Mouse (Mus musculus) MEL (cell line): Measurements from ENCODE around the gene Fcer2a. TPM values are rescaled to one million over a fixed set of nuclear protein-coding genes. Genes with fewer than 3 reads are reported as not detected.

Experiments used
- DNase-seq: peaks from one replicate; pipeline ENCODE4 v3.0.0; 2011; ENCODE audit warnings: low read depth, low spot score
- H3K27ac ChIP-seq: 2 replicates; pipeline ENCODE4 v1.5.1; 2012; ENCODE audit warnings: low read depth, mild to moderate bottlenecking, control low read depth, low read length, moderate library complexity; ENCODE audit not compliant: control insufficient read depth
- H3K27me3 ChIP-seq, 2 experiments: fragments of 150-350 bp in 1 of 2; sonication (generic) in 1 of 2; 2 replicates each; pipeline ENCODE4 v1.6.1; 2012; ENCODE audit warnings: low read length in 2 of 2, mild to moderate bottlenecking in 2 of 2, improper control_type of control experiment in 1 of 2, moderate library complexity in 1 of 2; ENCODE audit not compliant: insufficient read depth in 2 of 2, control insufficient read depth in 1 of 2
- H3K36me3 ChIP-seq, 2 experiments: 2 replicates each; pipeline ENCODE4 v1.6.1; 2012 to 2014; ENCODE audit warnings: low read length in 2 of 2, improper control_type of control experiment in 1 of 2, inconsistent platforms in 1 of 2, mild to moderate bottlenecking in 1 of 2; ENCODE audit not compliant: insufficient read depth in 2 of 2, control insufficient read depth in 1 of 2
- H3K4me1 ChIP-seq, 2 experiments: fragments of 150-350 bp in 1 of 2; sonication (generic) in 1 of 2; 2 replicates each; pipeline ENCODE4 v1.6.1; 2012; ENCODE audit warnings: low read length in 2 of 2, improper control_type of control experiment in 1 of 2, mild to moderate bottlenecking in 1 of 2; ENCODE audit not compliant: insufficient read depth in 2 of 2, control insufficient read depth in 1 of 2
- H3K4me3 ChIP-seq, 2 experiments: fragments of 150-350 bp in 1 of 2; sonication (generic) in 1 of 2; 2 replicates each; pipeline ENCODE4 v1.5.1; 2012; ENCODE audit warnings: low read depth in 2 of 2, low read length in 2 of 2, mild to moderate bottlenecking in 2 of 2, moderate library complexity in 2 of 2, control low read depth in 1 of 2, improper control_type of control experiment in 1 of 2; ENCODE audit not compliant: control insufficient read depth in 1 of 2, insufficient read depth in 1 of 2
- H3K79me2 ChIP-seq: 2 replicates; pipeline ENCODE4 v1.6.1; 2012; ENCODE audit warnings: mild to moderate bottlenecking, low read length, moderate library complexity; ENCODE audit not compliant: control insufficient read depth, poor library complexity, insufficient read depth
- H3K9ac ChIP-seq: 2 replicates; pipeline ENCODE4 v1.6.1; 2012; ENCODE audit warnings: low read depth, mild to moderate bottlenecking, control low read depth, low read length, moderate library complexity; ENCODE audit not compliant: control insufficient read depth, poor library complexity, severe bottlenecking
- H3K9me3 ChIP-seq: fragments of 150-350 bp; sonication (generic); replicated peaks from 2 replicates; pipeline ENCODE4 v1.6.1; 2012; ENCODE audit warnings: mild to moderate bottlenecking, low read length, improper control_type of control experiment, moderate library complexity; ENCODE audit not compliant: insufficient read depth
- CHD1 ChIP-seq: IDR thresholded peaks from 2 replicates; pipeline ENCODE4 v1.6.1; 2012; ENCODE audit warnings: low read depth, mild to moderate bottlenecking, inconsistent platforms, low read length, improper control_type of control experiment
- CHD2 ChIP-seq: IDR thresholded peaks from 2 replicates; pipeline ENCODE4 v1.6.1; 2011; ENCODE audit warnings: low read length, improper control_type of control experiment
- E2F4 ChIP-seq: IDR thresholded peaks from 2 replicates; pipeline ENCODE4 v1.6.1; 2011; ENCODE audit warnings: low read depth, low read length, improper control_type of control experiment, borderline replicate concordance
- GATA1 ChIP-seq: IDR thresholded peaks from 2 replicates; pipeline ENCODE4 v1.6.1; 2011; ENCODE audit warnings: low read depth, low read length, improper control_type of control experiment
- JUND ChIP-seq: IDR thresholded peaks from 2 replicates; pipeline ENCODE4 v1.6.1; 2011; ENCODE audit warnings: low read depth, mild to moderate bottlenecking, improper control_type of control experiment, low read length
- KAT2A ChIP-seq: conservative IDR thresholded peaks from 2 replicates; pipeline ENCODE4 v1.6.1; 2012; ENCODE audit warnings: low read depth, low read length, improper control_type of control experiment, inconsistent platforms
- MEF2A ChIP-seq: IDR thresholded peaks from 2 replicates; pipeline ENCODE4 v1.6.1; 2014; ENCODE audit warnings: low read depth, mild to moderate bottlenecking, inconsistent platforms, low read length, improper control_type of control experiment; ENCODE audit not compliant: poor library complexity, insufficient replicate concordance, severe bottlenecking; ENCODE audit errors: extremely low read depth
- MXI1 ChIP-seq: IDR thresholded peaks from 2 replicates; pipeline ENCODE4 v1.6.1; 2011; ENCODE audit warnings: mild to moderate bottlenecking, low read depth, low read length, improper control_type of control experiment
- MYB ChIP-seq: IDR thresholded peaks from 2 replicates; pipeline ENCODE4 v1.6.1; 2011; ENCODE audit warnings: mild to moderate bottlenecking, low read depth, low read length, improper control_type of control experiment
- NELFE ChIP-seq: IDR thresholded peaks from 2 replicates; pipeline ENCODE4 v1.6.1; 2011; ENCODE audit warnings: low read depth, low read length, improper control_type of control experiment
- NRF1 ChIP-seq: IDR thresholded peaks from 2 replicates; pipeline ENCODE4 v1.6.1; 2014; ENCODE audit warnings: low read depth, mild to moderate bottlenecking, inconsistent platforms, low read length, improper control_type of control experiment, moderate library complexity; ENCODE audit not compliant: poor library complexity, insufficient read depth, severe bottlenecking
- POLR2AphosphoS5 ChIP-seq: IDR thresholded peaks from 2 replicates; pipeline ENCODE4 v1.6.1; 2012; ENCODE audit warnings: low read depth, borderline replicate concordance, mild to moderate bottlenecking, inconsistent platforms, low read length, moderate library complexity, mixed read lengths
- RCOR1 ChIP-seq: IDR thresholded peaks from 2 replicates; pipeline ENCODE4 v1.6.1; 2012; ENCODE audit warnings: low read depth, mild to moderate bottlenecking, inconsistent platforms, low read length, improper control_type of control experiment
- SIN3A ChIP-seq: IDR thresholded peaks from 2 replicates; pipeline ENCODE4 v1.6.1; 2012; ENCODE audit warnings: low read length, improper control_type of control experiment, inconsistent platforms
- SMC3 ChIP-seq: IDR thresholded peaks from 2 replicates; pipeline ENCODE4 v1.6.1; 2011; ENCODE audit warnings: low read depth, low read length, improper control_type of control experiment
- UBTF ChIP-seq: IDR thresholded peaks from 2 replicates; pipeline ENCODE4 v1.6.1; 2012; ENCODE audit warnings: low read depth, mild to moderate bottlenecking, inconsistent platforms, low read length, improper control_type of control experiment, moderate library complexity, borderline replicate concordance; ENCODE audit not compliant: insufficient read depth
- USF1 ChIP-seq: IDR thresholded peaks from 2 replicates; pipeline ENCODE4 v1.6.1; 2014; ENCODE audit warnings: low read depth, mild to moderate bottlenecking, inconsistent platforms, low read length, improper control_type of control experiment, moderate library complexity
- ZMIZ1 ChIP-seq: IDR thresholded peaks from 2 replicates; pipeline ENCODE4 v1.6.1; 2012; ENCODE audit warnings: low read depth, mild to moderate bottlenecking, inconsistent platforms, low read length, improper control_type of control experiment, moderate library complexity
- polyA plus RNA-seq, 2 experiments: library from polyadenylated mRNA; stranded (reverse) in 1 of 2; unstranded in 1 of 2; fragments of >175 nt in 1 of 2; fragments of >200 nt in 1 of 2; gene quantifications; 2 replicates each; pipeline versions ENCODE4 v1.2.1 to v1.2.4; 2012; ENCODE audit warnings: low replicate concordance in 2 of 2, low read depth in 1 of 2; ENCODE audit not compliant: insufficient read length in 2 of 2, insufficient read depth in 1 of 2, missing spikeins in 1 of 2
- total RNA-seq: library from RNA; depleted of rRNA; stranded (reverse); fragments of 300-350 nt; gene quantifications from 2 replicates; pipeline ENCODE4 v1.2.3, GENCODE M21; 2012

The Fcer2a gene
- total and polyA plus RNA-seq, 3 experiments: 0.07 TPM; not detected in 2

GRCm38 (mm10) chr8:3676131-3676992 is 17.6 kb downstream of the Fcer2a start, which contains the start of gene Trappc5 (continued):
- peak; percentile 57; the same call in 1 of the 2 replicates for TF ChIP-seq USF1
- no peak for TF ChIP-seq MEF2A
- peak; percentile 93 for TF ChIP-seq NRF1
- TF ChIP-seq NELFE: peak; percentile 88
- no peak for TF ChIP-seq MYB
- no peak for TF ChIP-seq E2F4
- no peak for TF ChIP-seq POLR2AphosphoS5
- TF ChIP-seq SMC3: peak; percentile 80
- no peak for TF ChIP-seq RCOR1
- TF ChIP-seq CHD1: no peak
- peak; percentile 91 for TF ChIP-seq MXI1
- TF ChIP-seq KAT2A: no peak; the same call in 1 of the 2 replicates
- TF ChIP-seq UBTF: no peak
- TF ChIP-seq ZMIZ1: peak; percentile 66; the same call in 1 of the 2 replicates
- TF ChIP-seq SIN3A: no peak; the same call in 1 of the 2 replicates

DNA sequence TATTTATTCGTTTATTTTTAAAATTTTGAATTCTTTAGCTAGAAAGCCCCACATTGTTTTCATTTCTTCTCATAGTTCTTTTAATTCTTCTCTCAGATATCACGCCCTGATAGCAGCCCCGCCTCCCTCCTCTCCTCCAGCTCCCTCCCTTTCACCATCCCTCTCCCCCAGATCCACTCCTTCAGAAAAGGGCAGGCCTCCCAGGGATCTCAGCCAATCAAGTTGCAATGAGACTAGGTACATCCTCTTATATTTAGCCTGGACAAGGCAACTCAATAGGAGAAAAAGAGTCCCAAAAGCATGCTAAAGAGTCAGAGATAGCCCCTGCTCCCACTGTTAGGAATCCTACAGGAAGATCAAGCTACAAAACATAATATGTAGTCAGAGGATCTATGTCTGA is 19.3 kb downstream of the Fcer2a start:
- peaks cover 0 to 12% of the 10 kb centered on the region in 2 experiments; a peak in 2 of 4 replicates for H3K4me1 ChIP-seq
- no peak overlapping the region for H3K27ac ChIP-seq
- no peaks in the 10 kb centered on the region for H3K27me3 ChIP-seq
- H3K79me2 ChIP-seq: peaks cover 32% of the 10 kb centered on the region
- DNase-seq: peak; percentile 52
- no peak overlapping the region for H3K9ac ChIP-seq
- TF ChIP-seq JUND (no peak), CHD2 (no peak), CHD1 (no peak), SIN3A (no peak), GATA1 (no peak)
- TF ChIP-seq, all 39 proteins: peak for 0
- Histone ChIP-seq H3K9me3 (no peaks in the 10 kb centered on the region), H3K36me3 (peaks cover 0 to 13% of the 10 kb centered on the region in 2 experiments; a peak in 2 of 4 replicates), H3K4me3 (no peak overlapping the region)
